Mouse (Mus musculus) C3H10T1/2 (cell line): ENCODE data around the gene Mmachc. TPM values are rescaled to one million over a fixed set of nuclear protein-coding genes. Genes with fewer than 3 reads are reported as not detected.

ENCODE experiments used
- polyA plus RNA-seq, 2 experiments: library from polyadenylated mRNA; unstranded; fragments of >200 nt; fragmentation: generic; extraction: Trizol; gene quantifications; one replicate each; pipeline ENCODE4 v1.2.1; 2012; ENCODE audit warnings: missing spikeins in 2 of 2

Mmachc gene
- polyA plus RNA-seq, result 1 to 10 TPM; 4.9 to 7.6 TPM

GRCm38 (mm10) chr4:116708201-116708764 is at the start of gene Mmachc, which contains the start of gene Ccdc163:
Gene Mmachc (minus strand): TSS chr4:116708406.
Gene Ccdc163 (plus strand): TSS chr4:116708509.

GRCm38 (mm10) chr4:116720343-116721097 is 12.3 kb upstream of the Mmachc start, which contains the start of gene Tesk2:
Gene Tesk2 (plus strand): TSS chr4:116720948.

GRCm38 (mm10) chr4:116685402-116686061 is 22.7 kb downstream of the Mmachc start, which contains the start of gene Prdx1:
Gene Prdx1 (plus strand): TSS chr4:116685544.

Other genes starting within 250 kb of the Mmachc start
- 10 to 100 TPM; 19.0 to 22.8 TPM for gene Mast2, start 244.2 kb downstream of the Mmachc start, polyA plus RNA-seq
- 1 to 10 TPM in 1 of 2 experiments, under 1 TPM in 1; 0.43 to 3.4 TPM for gene Ipp, start 200.9 kb downstream of the Mmachc start, polyA plus RNA-seq
- 1 to 10 TPM in 1 of 2 experiments, under 1 TPM in 1; 0.77 to 4.4 TPM for gene Tmem69, start 152.5 kb downstream of the Mmachc start, polyA plus RNA-seq
- gene Gpbp1l1, start 150.7 kb downstream of the Mmachc start, polyA plus RNA-seq, result 10 to 100 TPM in 1 of 2 experiments, under 1 TPM in 1; 0.90 to 13.5 TPM
- gene Ccdc17, start 111.8 kb downstream of the Mmachc start, polyA plus RNA-seq, result 1 to 10 TPM in 1 of 2 experiments, under 1 TPM in 1; 0.08 to 2.2 TPM
- 10 to 100 TPM; 10.6 to 16.2 TPM for gene Nasp, start 80.5 kb downstream of the Mmachc start, polyA plus RNA-seq
- gene Akr1a1, start 56.7 kb downstream of the Mmachc start, polyA plus RNA-seq, result 100 to 1,000 TPM; 640 to 782 TPM
- gene Prdx1, start 22.9 kb downstream of the Mmachc start, polyA plus RNA-seq, result 100 to 1,000 TPM in 1 of 2 experiments, 10 to 100 TPM in 1; 55.3 to 368 TPM
- 10 to 100 TPM; 18.1 to 28.4 TPM for gene Ccdc163, start 103 bp upstream of the Mmachc start, polyA plus RNA-seq
- 1 to 10 TPM; 1.2 to 4.8 TPM for gene Tesk2, start 12.5 kb upstream of the Mmachc start, polyA plus RNA-seq
- 10 to 100 TPM in 1 of 2 experiments, 1 to 10 TPM in 1; 5.7 to 18.4 TPM for gene Toe1, start 99.2 kb upstream of the Mmachc start, polyA plus RNA-seq
- 1 to 10 TPM; 5.3 to 5.8 TPM for gene Mutyh, start 99.3 kb upstream of the Mmachc start, polyA plus RNA-seq
- gene Hpdl, start 113.3 kb upstream of the Mmachc start, polyA plus RNA-seq, result 1 to 10 TPM in 1 of 2 experiments, under 1 TPM in 1; 0.70 to 1.7 TPM
- gene Zswim5, start 169.0 kb upstream of the Mmachc start, polyA plus RNA-seq, result under 1 TPM in 1 of 2 experiments, not detected in 1; 0.01 TPM